Comparison of ENCODE assay signal across 18 mouse cellular contexts in genomic region chr4:152129395-152129930, GRCm38 (mm10). TPM values are rescaled to one million over a fixed set of nuclear protein-coding genes. Genes with fewer than 3 reads are reported as not detected.
DNase-seq lines count a peak whose midpoint lies in the region; ATAC-seq and TF ChIP-seq lines count a peak whose summit lies in the region.
"Had no signal": no experiment of that assay in that cellular context is flagged by ENCODE, and none has a peak within 500 bp of the region (broad histone marks: within the 10 kb centered on the region; RNA-seq: fewer than 3 reads in every experiment).

No protein-coding gene starts in this region.

- H3K36me3 ChIP-seq in kidney, postnatal 0 days (ENCODE audit: insufficient read depth, low read length) = no peaks in the 10 kb centered on the region
- peaks cover 42% of the 10 kb centered on the region for H3K36me3 ChIP-seq in G1E (replicated peaks)
- H3K36me3 ChIP-seq in liver, embryonic 12.5 days = no peaks in the 10 kb centered on the region

- ATAC-seq in CD4-positive, CD25-positive, alpha-beta regulatory T cell, adult 4 months = no peak
- no peak for ATAC-seq in kidney, postnatal 0 days (replicated peaks; ENCODE audit: low FRiP score, low read depth)
- peak; percentile 15; the same call in 1 of the 2 replicates for ATAC-seq in G1E (ENCODE audit: extremely low read depth, insufficient number of reproducible peaks, low FRiP score, poor library complexity, severe bottlenecking)
- no peak for ATAC-seq in liver, embryonic 12.5 days
- ATAC-seq: hindbrain, postnatal 0 days had no signal

- no peak for TF ChIP-seq CTCF in kidney, postnatal 0 days (IDR thresholded peaks at IDR 0.05; ENCODE audit: low read depth)
- no peak for TF ChIP-seq CTCF in G1E (IDR thresholded peaks at IDR 0.05; ENCODE audit: low read depth, low read length)

- peak; percentile 51 for DNase-seq in CD4-positive, CD25-positive, alpha-beta regulatory T cell, adult 2 months (ENCODE audit: low read depth, low spot score)
- DNase-seq in kidney, postnatal 0 days (ENCODE audit: low spot score) = no peak
- no peak for DNase-seq in kidney, postnatal 14 days
- no peak for DNase-seq in G1E (ENCODE audit: low spot score)
- no peak for DNase-seq in natural killer cell, adult 2 months (ENCODE audit: low spot score in 2 of 2)
- no peak for DNase-seq in c-Kit-positive CD71-positive TER-119-positive erythroid progenitor cells, embryonic 14.5 days (ENCODE audit: low spot score)
- DNase-seq: cerebellum, adult 18-20 months; lung, adult 18-20 months; thymus, postnatal 4 days had no signal

- H3K9ac ChIP-seq in kidney, postnatal 0 days (ENCODE audit: low read depth, low read length) = no peak overlapping the region
- H3K9ac ChIP-seq in liver, embryonic 12.5 days = no peak overlapping the region

- H3K27ac ChIP-seq in kidney, postnatal 0 days = peak overlapping the region; percentile 57; the same call in 1 of the 2 replicates
- H3K27ac ChIP-seq in liver, embryonic 12.5 days = no peak overlapping the region
- H3K27ac ChIP-seq: hindbrain, postnatal 0 days; layer of hippocampus, adult 2 months had no signal

- H3K4me1 ChIP-seq in kidney, postnatal 0 days (replicated peaks; ENCODE audit: insufficient read depth, low read length) = peaks cover 37% of the 10 kb centered on the region
- H3K4me1 ChIP-seq in G1E (ENCODE audit: insufficient read depth, low read depth, low read length) = peaks cover 10% of the 10 kb centered on the region
- peaks cover 32% of the 10 kb centered on the region for H3K4me1 ChIP-seq in liver, embryonic 12.5 days

- 32% methylated on average over 13 of the region's 13 CpGs for WGBS in kidney, postnatal 0 days
- 32% methylated on average over 13 of the region's 13 CpGs for WGBS in liver, embryonic 12.5 days (ENCODE audit: insufficient replicate concordance)

- peak overlapping the region; percentile 37; the same call in 1 of the 2 replicates for H3K4me2 ChIP-seq in kidney, postnatal 0 days (ENCODE audit: low read length)
- peak overlapping the region; percentile 19 for H3K4me2 ChIP-seq in liver, embryonic 12.5 days

- H3K27me3 ChIP-seq in kidney, postnatal 0 days (ENCODE audit: insufficient read depth, low read length) = peaks cover 42% of the 10 kb centered on the region
- H3K27me3 ChIP-seq in G1E (ENCODE audit: insufficient read depth, low read length) = peaks cover 51% of the 10 kb centered on the region; the same call in 1 of the 2 replicates
- peaks cover 100% of the 10 kb centered on the region for H3K27me3 ChIP-seq in liver, embryonic 12.5 days (replicated peaks)

- no peaks in the 10 kb centered on the region for H3K9me3 ChIP-seq in kidney, postnatal 0 days (replicated peaks; ENCODE audit: low read length)
- H3K9me3 ChIP-seq in G1E (replicated peaks) = peaks cover 34% of the 10 kb centered on the region
- H3K9me3 ChIP-seq in liver, embryonic 12.5 days (replicated peaks) = no peaks in the 10 kb centered on the region

- no peak overlapping the region for H3K4me3 ChIP-seq in kidney, postnatal 0 days (replicated peaks; ENCODE audit: low read depth, low read length)
- H3K4me3 ChIP-seq in G1E (ENCODE audit: low read depth, low read length) = no peak overlapping the region
- no peak overlapping the region for H3K4me3 ChIP-seq in liver, embryonic 12.5 days
- H3K4me3 ChIP-seq: layer of hippocampus, adult 2 months had no signal

RNA-seq across cellular contexts. Expression of gene Tnfrsf25, which starts 13.7 kb away (rescaled TPM):
- polyA plus RNA-seq in CD4-positive, CD25-positive, alpha-beta regulatory T cell, adult 4 months (2017; shearing (Covaris generic)) = 100 to 1,000 TPM; 125 to 170 TPM
- polyA plus RNA-seq in kidney, postnatal 0 days (2015; fragmentation: Nextera tagmentation; extraction: Ambion mirVana) = 0.68 and 0.83 TPM in 2 replicates
- total RNA-seq in G1E (2014; fragmentation: Nextera tagmentation) = not detected in 2 replicates
- 0.29 TPM in 1 of 2 replicates, not detected in the other for total RNA-seq in G1E (2017)
- not detected in 2 replicates for polyA plus RNA-seq in G1E (2012)
- polyA plus RNA-seq in liver, embryonic 12.5 days (2016; fragmentation: Nextera tagmentation; extraction: Ambion mirVana) = 0.74 and 0.87 TPM in 2 replicates
- total RNA-seq: megakaryocyte-erythroid progenitor cell, adult 5-6 weeks had no signal

RNA-seq across cellular contexts. Expression of gene Espn, which starts 22.7 kb away (rescaled TPM):
- 1 to 10 TPM; 9.5 to 9.9 TPM for polyA plus RNA-seq in CD4-positive, CD25-positive, alpha-beta regulatory T cell, adult 4 months (2017; shearing (Covaris generic))
- polyA plus RNA-seq in kidney, postnatal 0 days (2015; fragmentation: Nextera tagmentation; extraction: Ambion mirVana) = 32.9 and 35.0 TPM in 2 replicates
- total RNA-seq in G1E (2014; fragmentation: Nextera tagmentation) (9.3 and 16.4 TPM in 2 replicates), G1E (2017) (4.2 and 4.3 TPM in 2 replicates)
- 48.0 and 61.7 TPM in 2 replicates for polyA plus RNA-seq in G1E (2012)
- 2.6 and 2.9 TPM in 2 replicates for polyA plus RNA-seq in liver, embryonic 12.5 days (2016; fragmentation: Nextera tagmentation; extraction: Ambion mirVana)

RNA-seq across cellular contexts. Expression of gene Hes2, which starts 29.2 kb away (rescaled TPM):
- polyA plus RNA-seq in CD4-positive, CD25-positive, alpha-beta regulatory T cell, adult 4 months (2017; shearing (Covaris generic)) = not detected
- 0.41 and 0.78 TPM in 2 replicates for polyA plus RNA-seq in kidney, postnatal 0 days (2015; fragmentation: Nextera tagmentation; extraction: Ambion mirVana)
- total RNA-seq in G1E (2014; fragmentation: Nextera tagmentation) (not detected in 2 replicates), G1E (2017) (0.33 and 0.46 TPM in 2 replicates)
- 0.04 and 0.18 TPM in 2 replicates for polyA plus RNA-seq in G1E (2012)
- 0.05 TPM in 1 of 2 replicates, not detected in the other for polyA plus RNA-seq in liver, embryonic 12.5 days (2016; fragmentation: Nextera tagmentation; extraction: Ambion mirVana)
- total RNA-seq: adrenal gland, adult 18-20 months; hindbrain, postnatal 0 days; layer of hippocampus, adult 2 months; left cerebral cortex, adult 8-10 months had no signal
- polyA plus RNA-seq: cortical plate, adult 2 months; heart, postnatal 0 days; hindbrain, postnatal 0 days had no signal

RNA-seq across cellular contexts. Expression of gene Acot7, which starts 48.5 kb away (rescaled TPM):
- polyA plus RNA-seq in CD4-positive, CD25-positive, alpha-beta regulatory T cell, adult 4 months (2017; shearing (Covaris generic)) = 100 to 1,000 TPM; 108 to 145 TPM
- polyA plus RNA-seq in kidney, postnatal 0 days (2015; fragmentation: Nextera tagmentation; extraction: Ambion mirVana) = 56.4 and 63.5 TPM in 2 replicates
- total RNA-seq in G1E (2014; fragmentation: Nextera tagmentation) = 17.1 and 22.1 TPM in 2 replicates
- 17.6 and 18.6 TPM in 2 replicates for total RNA-seq in G1E (2017)
- 46.2 and 51.1 TPM in 2 replicates for polyA plus RNA-seq in G1E (2012)
- polyA plus RNA-seq in liver, embryonic 12.5 days (2016; fragmentation: Nextera tagmentation; extraction: Ambion mirVana) = 33.0 and 36.2 TPM in 2 replicates

RNA-seq across cellular contexts. Expression of gene Plekhg5, which starts 57.2 kb away (rescaled TPM):
- polyA plus RNA-seq in CD4-positive, CD25-positive, alpha-beta regulatory T cell, adult 4 months (2017; shearing (Covaris generic)) = 1 to 10 TPM; 1.7 to 2.4 TPM
- 18.3 and 19.3 TPM in 2 replicates for polyA plus RNA-seq in kidney, postnatal 0 days (2015; fragmentation: Nextera tagmentation; extraction: Ambion mirVana)
- 0.87 and 3.9 TPM in 2 replicates for total RNA-seq in G1E (2014; fragmentation: Nextera tagmentation)
- 1.6 and 1.7 TPM in 2 replicates for total RNA-seq in G1E (2017)
- polyA plus RNA-seq in G1E (2012) = 4.0 and 4.1 TPM in 2 replicates
- polyA plus RNA-seq in liver, embryonic 12.5 days (2016; fragmentation: Nextera tagmentation; extraction: Ambion mirVana) = 7.7 and 8.4 TPM in 2 replicates

Comparison
In these comparisons a context has a peak if more than half of its experiments do, and no peak if none do; other contexts are left out.
1. RNA of gene Tnfrsf25, which starts 13.7 kb away (polyA plus RNA-seq): 125 to 170 TPM in CD4-positive, CD25-positive, alpha-beta regulatory T cell, adult 4 months; 0.74 to 0.87 TPM in liver, embryonic 12.5 days, 0.68 to 0.83 TPM in kidney, postnatal 0 days and not detected in G1E; every median in the first group is over 10 times any median in the second.